Mouse (Mus musculus): ENCODE measurements at regions not wholly inside any gene's neighbourhood (a gene's known extent, or its start where the extent isn't known, plus 50 kb on each side); places are given as distances from the start of the nearest gene placed in this dataset.

- no peak for DNase-seq
Observed at GRCm38 (mm10) chr9:67165486-67165885, 116.3 kb upstream of the Tpm1 start.

- DNase-seq: no peak
Observed at GRCm38 (mm10) chr9:67163746-67164145, 114.5 kb upstream of the Tpm1 start.

- DNase-seq: no peak
Observed at GRCm38 (mm10) chr9:67160785-67161455, 111.7 kb upstream of the Tpm1 start.

- DNase-seq: no peak
Observed at GRCm38 (mm10) chr9:67160350-67160749, 111.1 kb upstream of the Tpm1 start.

GRCm38 (mm10) chr9:67156590-67157259, 107.5 kb upstream of the Tpm1 start:
- DNase-seq: peak; percentile 64

- DNase-seq: no peak
Observed at GRCm38 (mm10) chr9:67154062-67154461, 104.9 kb upstream of the Tpm1 start.

- no peak for DNase-seq
Observed at GRCm38 (mm10) chr9:67153333-67153732, 104.1 kb upstream of the Tpm1 start.

GRCm38 (mm10) chr9:67147656-67148055, 98.5 kb upstream of the Tpm1 start:
- DNase-seq: no peak

GRCm38 (mm10) chr9:67145392-67145791, 96.2 kb upstream of the Tpm1 start:
- no peak for DNase-seq

GRCm38 (mm10) chr9:67144511-67144910, 95.3 kb upstream of the Tpm1 start:
- DNase-seq: no peak

GRCm38 (mm10) chr9:67140319-67140887, 91.2 kb upstream of the Tpm1 start:
- peak; percentile 72 for DNase-seq

GRCm38 (mm10) chr9:67137681-67138080, 88.5 kb upstream of the Tpm1 start:
- DNase-seq: peak; percentile 11

GRCm38 (mm10) chr9:67137141-67137540, 87.9 kb upstream of the Tpm1 start:
- DNase-seq: no peak

GRCm38 (mm10) chr9:67136166-67136565, 87.0 kb upstream of the Tpm1 start:
- DNase-seq: no peak

- peak; percentile 16 for DNase-seq
Observed at GRCm38 (mm10) chr9:67134378-67134777, 85.2 kb upstream of the Tpm1 start.

- DNase-seq: no peak
Observed at GRCm38 (mm10) chr9:67132370-67132769, 83.2 kb upstream of the Tpm1 start.

- DNase-seq: no peak
Observed at GRCm38 (mm10) chr9:67130730-67131440, 81.7 kb upstream of the Tpm1 start.

GRCm38 (mm10) chr9:67129891-67130290, 80.7 kb upstream of the Tpm1 start:
- no peak for DNase-seq

- DNase-seq: no peak
Observed at GRCm38 (mm10) chr9:67129095-67129494, 79.9 kb upstream of the Tpm1 start.

GRCm38 (mm10) chr9:67121691-67122090, 72.5 kb upstream of the Tpm1 start:
- no peak for DNase-seq

- no peak for DNase-seq
Observed at GRCm38 (mm10) chr9:67118880-67119644, 69.9 kb upstream of the Tpm1 start.

- no peak for DNase-seq
Observed at GRCm38 (mm10) chr9:67118429-67118828, 69.2 kb upstream of the Tpm1 start.
